Mouse (Mus musculus) small intestine, adult 2 months (tissue): ENCODE data around the gene Ndufaf8.

Experiments
- CTCF ChIP-seq: fragments of 200-500 bp; IDR thresholded peaks from 2 replicates; pipeline ENCODE4 v1.5.1; 2012; ENCODE audit warnings: low read depth, mild to moderate bottlenecking, control low read depth, inconsistent platforms, low read length, moderate library complexity, mixed read lengths; ENCODE audit not compliant: insufficient replicate concordance, insufficient read length; ENCODE audit errors: extremely low read depth
- POLR2A ChIP-seq: fragments of 200-500 bp; IDR thresholded peaks from 2 replicates; pipeline ENCODE4 v1.6.1; 2012; ENCODE audit warnings: low read depth, mild to moderate bottlenecking, control low read depth, inconsistent platforms, low read length, moderate library complexity

DNA sequence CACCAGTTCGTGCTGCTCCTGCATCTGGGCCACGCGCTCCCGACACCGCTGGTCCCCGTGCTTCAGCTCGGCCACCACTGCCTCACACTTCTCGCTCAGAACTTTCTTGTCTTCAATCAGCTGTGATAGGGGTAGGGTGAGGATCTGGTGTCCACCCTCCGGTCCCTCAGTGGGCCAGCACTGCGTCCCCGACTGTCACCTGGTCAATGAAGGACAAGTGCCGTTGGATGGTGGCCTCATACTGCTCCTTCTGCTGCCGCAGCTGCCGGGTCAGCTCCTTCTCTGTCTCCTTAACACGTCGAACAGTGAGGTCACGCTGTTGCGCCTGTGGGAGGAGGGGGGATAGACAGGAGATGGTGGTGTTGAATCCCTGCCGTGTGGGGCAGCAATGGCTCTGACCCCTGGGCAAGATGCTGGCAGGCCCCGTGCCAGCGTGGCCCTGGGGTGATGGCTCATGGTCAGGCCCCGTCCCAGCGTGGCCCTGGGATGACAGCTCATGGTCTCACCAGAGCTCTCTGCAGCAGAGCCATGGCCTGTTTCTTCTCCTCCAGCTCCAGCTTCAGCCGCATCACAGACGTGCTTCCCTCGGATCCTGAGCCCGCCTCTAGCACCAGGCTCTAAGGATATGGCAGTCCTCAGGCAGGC, 28.3 kb upstream of the Ndufaf8 start:
- TF ChIP-seq POLR2A, result no peak
- no peak for TF ChIP-seq CTCF
